Mouse (Mus musculus) fibroblast of lung, adult 2 months (primary cell): ENCODE data around the gene Mctp2.

ENCODE experiments used
- DNase-seq: peaks from one replicate; pipeline ENCODE4 v3.0.0-alpha.2; 2011; ENCODE audit warnings: low read depth

Gene Mctp2

GRCm38 (mm10) chr7:72306382-72306841 lies at the start of gene Mctp2:
Gene Mctp2 (minus strand): TSS chr7:72306608.
- DNase-seq: no peak

GRCm38 (mm10) chr7:72345901-72346300 lies 39.5 kb upstream of the Mctp2 start:
- DNase-seq: no peak

- no peak for DNase-seq
Measured at GRCm38 (mm10) chr7:72343751-72344150, 37.3 kb upstream of the Mctp2 start.

- no peak for DNase-seq
Measured at GRCm38 (mm10) chr7:72342822-72343221, 36.4 kb upstream of the Mctp2 start.

- no peak for DNase-seq
Measured at GRCm38 (mm10) chr7:72325961-72326360, 19.6 kb upstream of the Mctp2 start.

- DNase-seq: no peak
Measured at GRCm38 (mm10) chr7:72320906-72321305, 14.5 kb upstream of the Mctp2 start.

GRCm38 (mm10) chr7:72320441-72320840 lies 14.0 kb upstream of the Mctp2 start:
- no peak for DNase-seq

GRCm38 (mm10) chr7:72314395-72315060 lies 8.1 kb upstream of the Mctp2 start:
- DNase-seq: no peak

GRCm38 (mm10) chr7:72313908-72314307 lies 7.5 kb upstream of the Mctp2 start:
- no peak for DNase-seq

GRCm38 (mm10) chr7:72311582-72311981 lies 5.2 kb upstream of the Mctp2 start:
- no peak for DNase-seq

- no peak for DNase-seq
Measured at GRCm38 (mm10) chr7:72308078-72308477, 1.7 kb upstream of the Mctp2 start.

GRCm38 (mm10) chr7:72306847-72307246 lies 439 bp upstream of the Mctp2 start:
- no peak for DNase-seq

- DNase-seq: no peak
Measured at GRCm38 (mm10) chr7:72305971-72306370, 437 bp downstream of the Mctp2 start.

GRCm38 (mm10) chr7:72301667-72302066 lies 4.7 kb downstream of the Mctp2 start:
- DNase-seq: no peak

GRCm38 (mm10) chr7:72299726-72300125 lies 6.7 kb downstream of the Mctp2 start:
- no peak for DNase-seq

- no peak for DNase-seq
Measured at GRCm38 (mm10) chr7:72297013-72297412, 9.4 kb downstream of the Mctp2 start.

- no peak for DNase-seq
Measured at GRCm38 (mm10) chr7:72296171-72296570, 10.2 kb downstream of the Mctp2 start.

- DNase-seq: no peak
Measured at GRCm38 (mm10) chr7:72294886-72295285, 11.5 kb downstream of the Mctp2 start.

- DNase-seq: no peak
Measured at GRCm38 (mm10) chr7:72293784-72294538, 12.4 kb downstream of the Mctp2 start.

- DNase-seq: no peak
Measured at GRCm38 (mm10) chr7:72292232-72292913, 14.0 kb downstream of the Mctp2 start.

GRCm38 (mm10) chr7:72280721-72281120 lies 25.7 kb downstream of the Mctp2 start:
- DNase-seq: no peak

GRCm38 (mm10) chr7:72278412-72278811 lies 28.0 kb downstream of the Mctp2 start:
- DNase-seq: no peak

- no peak for DNase-seq
Measured at GRCm38 (mm10) chr7:72275513-72275912, 30.9 kb downstream of the Mctp2 start.
